Mouse (Mus musculus) hindbrain, embryonic 12.5 days (tissue): ENCODE measurements at regions not wholly inside any gene's neighbourhood (a gene's known extent, or its start where the extent isn't known, plus 50 kb on each side); places are given as distances from the start of the nearest gene placed in this dataset.

Experiments used
- ATAC-seq: fragments of 200-750 bp; cut with Nextera tagmentation; 2 replicates; pipeline ENCODE4 v1.8.0; 2017; ENCODE audit warnings: moderate TSS enrichment; ENCODE audit not compliant: low FRiP score
- H3K27ac ChIP-seq: fragments of 300-500 bp; sonication (generic); 2 replicates; pipeline ENCODE4 v1.5.1; 2016; ENCODE audit warnings: mild to moderate bottlenecking
- H3K27me3 ChIP-seq: fragments of 300-500 bp; sonication (generic); 2 replicates; pipeline ENCODE4 v1.6.1; 2016; ENCODE audit warnings: mild to moderate bottlenecking
- H3K36me3 ChIP-seq: fragments of 300-500 bp; sonication (generic); 2 replicates; pipeline ENCODE4 v1.6.1; 2016; ENCODE audit warnings: mild to moderate bottlenecking
- H3K4me1 ChIP-seq: fragments of 300-500 bp; sonication (generic); 2 replicates; pipeline ENCODE4 v1.6.1; 2016
- H3K4me2 ChIP-seq: fragments of 300-500 bp; sonication (generic); replicated peaks from 2 replicates; pipeline ENCODE4 v1.6.1; 2016; ENCODE audit warnings: mild to moderate bottlenecking
- H3K4me3 ChIP-seq: fragments of 300-500 bp; sonication (generic); 2 replicates; pipeline ENCODE4 v1.5.1; 2016; ENCODE audit warnings: mild to moderate bottlenecking
- H3K9ac ChIP-seq: fragments of 300-500 bp; sonication (generic); 2 replicates; pipeline ENCODE4 v1.6.1; 2016; ENCODE audit warnings: mild to moderate bottlenecking, moderate library complexity
- H3K9me3 ChIP-seq: fragments of 300-500 bp; sonication (generic); replicated peaks from 2 replicates; pipeline ENCODE4 v1.6.1; 2016; ENCODE audit warnings: mild to moderate bottlenecking
- WGBS: fragments of 180-500 bp; shearing (Covaris S2); methylation state at CpG from one replicate; pipeline ENCODE4 v1.1.7; 2016; 5-methylcytosine and 5-hydroxymethylcytosine counted together

- Histone ChIP-seq H3K4me2 (no peak overlapping the region), H3K27me3 (no peaks in the 10 kb centered on the region), H3K36me3 (no peaks in the 10 kb centered on the region), H3K9me3 (no peaks in the 10 kb centered on the region), H3K9ac (no peak overlapping the region), H3K27ac (no peak overlapping the region), H3K4me3 (no peak overlapping the region), H3K4me1 (peaks cover 7% of the 10 kb centered on the region)
- WGBS, result 93% methylated on average over 1 of the region's 1 CpGs
- no peak for ATAC-seq
These were observed 211.5 kb upstream of the Igfbp3 start for GRCm38 (mm10) chr11:7425233-7425632.

DNA sequence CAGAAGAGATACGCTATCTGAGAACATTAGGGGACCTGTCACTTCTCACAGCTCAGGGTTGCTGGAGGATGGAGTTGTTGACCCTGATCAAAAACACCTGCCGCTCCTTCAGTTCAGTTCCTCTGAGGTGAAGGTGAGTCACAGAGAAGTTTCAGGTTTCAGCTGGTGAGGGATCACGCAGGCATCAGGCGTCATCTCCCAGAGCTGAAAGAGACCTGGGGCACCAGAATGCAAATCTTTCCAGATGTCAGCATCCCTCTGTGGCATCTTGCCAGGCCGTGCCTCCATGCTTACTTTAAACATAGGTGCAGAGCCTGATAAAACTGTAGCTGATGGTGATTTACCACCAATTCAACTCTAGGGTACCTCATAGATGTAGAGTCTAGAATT is 210.4 kb upstream of the Igfbp3 start:
- 54% methylated on average over 5 of the region's 5 CpGs for WGBS

GRCm38 (mm10) chr11:7423276-7424081 is 209.8 kb upstream of the Igfbp3 start:
- 7% methylated on average over 13 of the region's 13 CpGs for WGBS

More for the DNA sequence above, 210.4 kb upstream of the Igfbp3 start:
- Histone ChIP-seq H3K4me1 (peaks cover 7% of the 10 kb centered on the region), H3K9ac (no peak overlapping the region), H3K9me3 (no peaks in the 10 kb centered on the region), H3K4me2 (no peak overlapping the region), H3K36me3 (no peaks in the 10 kb centered on the region), H3K4me3 (no peak overlapping the region), H3K27me3 (no peaks in the 10 kb centered on the region), H3K27ac (no peak overlapping the region)
- ATAC-seq, result no peak

GRCm38 (mm10) chr11:7412631-7413030 is 198.9 kb upstream of the Igfbp3 start:
- H3K4me3 ChIP-seq, result no peak overlapping the region
- no peak for ATAC-seq
- no peaks in the 10 kb centered on the region for H3K27me3 ChIP-seq
- 74% methylated on average over 3 of the region's 3 CpGs for WGBS
- no peak overlapping the region for H3K27ac ChIP-seq
- no peak overlapping the region for H3K9ac ChIP-seq
- no peaks in the 10 kb centered on the region for H3K9me3 ChIP-seq
- H3K4me2 ChIP-seq, result no peak overlapping the region
- no peaks in the 10 kb centered on the region for H3K4me1 ChIP-seq
- H3K36me3 ChIP-seq, result no peaks in the 10 kb centered on the region

More at GRCm38 (mm10) chr11:7423276-7424081, 209.8 kb upstream of the Igfbp3 start:
- Histone ChIP-seq H3K27me3 (no peaks in the 10 kb centered on the region), H3K9me3 (no peaks in the 10 kb centered on the region), H3K4me3 (no peak overlapping the region), H3K4me2 (peak overlapping the region; percentile 27), H3K4me1 (peaks cover 7% of the 10 kb centered on the region), H3K9ac (no peak overlapping the region), H3K36me3 (no peaks in the 10 kb centered on the region), H3K27ac (no peak overlapping the region)
- peak; percentile 54; the same call in 1 of the 2 replicates for ATAC-seq

DNA sequence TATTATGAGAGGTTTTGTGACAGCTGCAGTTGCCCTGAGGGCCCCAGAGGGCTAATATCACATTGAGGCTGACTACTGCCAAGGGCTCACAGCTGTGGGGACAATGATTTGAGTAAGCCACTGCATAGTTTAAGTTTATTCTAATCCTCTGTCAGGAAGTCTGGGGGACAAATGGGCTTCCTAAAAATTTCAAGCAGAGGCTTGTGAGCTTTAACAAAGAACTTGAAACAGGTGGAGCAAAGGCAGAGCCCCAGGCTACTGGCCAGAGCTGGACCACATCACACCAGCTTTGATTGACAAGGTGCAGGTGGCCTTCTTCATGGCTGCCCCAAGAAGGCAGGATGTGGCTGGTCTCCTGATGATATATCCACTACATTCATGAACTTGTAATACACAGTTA is 195.3 kb upstream of the Igfbp3 start:
- Histone ChIP-seq H3K9ac (no peak overlapping the region), H3K4me3 (no peak overlapping the region), H3K4me2 (no peak overlapping the region), H3K27ac (no peak overlapping the region), H3K27me3 (no peaks in the 10 kb centered on the region), H3K4me1 (no peaks in the 10 kb centered on the region), H3K36me3 (no peaks in the 10 kb centered on the region), H3K9me3 (no peaks in the 10 kb centered on the region)
- no peak for ATAC-seq

DNA sequence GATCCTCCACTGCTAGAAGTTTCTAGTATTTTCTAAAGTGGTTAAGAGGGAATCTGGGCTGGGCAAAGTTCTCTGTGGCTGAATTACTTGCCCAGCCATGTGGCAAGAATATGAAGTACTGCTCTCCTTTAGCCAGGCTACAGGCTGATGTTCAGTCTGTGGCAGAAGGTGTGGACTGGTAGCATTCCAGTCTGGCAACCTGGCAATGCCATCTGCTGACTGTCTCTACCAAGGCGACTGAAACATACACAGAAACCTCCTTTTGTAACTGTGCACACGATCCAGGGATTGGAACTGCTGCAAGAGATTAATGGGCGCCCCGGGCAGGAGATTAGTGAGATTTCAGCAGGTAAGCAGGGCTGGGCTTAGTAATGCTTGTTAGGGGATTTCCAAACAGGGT is 190.9 kb upstream of the Igfbp3 start:
- no peak overlapping the region for H3K27ac ChIP-seq
- H3K4me3 ChIP-seq, result no peak overlapping the region
- WGBS, result 88% methylated on average over 4 of the region's 4 CpGs
- no peak overlapping the region for H3K4me2 ChIP-seq
- H3K4me1 ChIP-seq, result no peaks in the 10 kb centered on the region
- H3K9ac ChIP-seq, result no peak overlapping the region
- H3K27me3 ChIP-seq, result no peaks in the 10 kb centered on the region
- no peaks in the 10 kb centered on the region for H3K9me3 ChIP-seq
- ATAC-seq, result no peak
- no peaks in the 10 kb centered on the region for H3K36me3 ChIP-seq

DNA sequence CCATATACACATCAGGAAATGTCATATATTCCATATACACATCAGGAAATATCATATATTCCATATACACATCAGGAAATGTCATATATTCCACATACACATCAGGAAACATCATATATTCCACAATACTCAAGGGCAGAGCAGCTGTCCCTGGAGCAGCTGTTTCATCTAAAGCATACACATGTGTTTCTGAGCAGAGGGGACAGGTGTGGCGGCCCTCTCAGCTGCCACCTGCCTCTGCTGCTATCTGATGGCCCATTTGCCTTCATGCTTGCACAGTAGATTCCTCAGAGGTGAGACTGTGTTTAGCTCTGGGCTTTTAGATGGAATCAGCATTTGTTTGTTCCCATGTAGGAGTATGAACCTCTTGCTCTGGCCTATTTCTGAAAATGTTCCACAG is 158.1 kb upstream of the Igfbp3 start:
- H3K9me3 ChIP-seq, result no peaks in the 10 kb centered on the region
- no peak overlapping the region for H3K4me3 ChIP-seq
- no peaks in the 10 kb centered on the region for H3K27me3 ChIP-seq
- no peak overlapping the region for H3K27ac ChIP-seq
- H3K4me1 ChIP-seq, result no peaks in the 10 kb centered on the region
- WGBS, result 84% methylated on average over 1 of the region's 1 CpGs
- no peak for ATAC-seq
- no peaks in the 10 kb centered on the region for H3K36me3 ChIP-seq
- no peak overlapping the region for H3K4me2 ChIP-seq
- H3K9ac ChIP-seq, result no peak overlapping the region

DNA sequence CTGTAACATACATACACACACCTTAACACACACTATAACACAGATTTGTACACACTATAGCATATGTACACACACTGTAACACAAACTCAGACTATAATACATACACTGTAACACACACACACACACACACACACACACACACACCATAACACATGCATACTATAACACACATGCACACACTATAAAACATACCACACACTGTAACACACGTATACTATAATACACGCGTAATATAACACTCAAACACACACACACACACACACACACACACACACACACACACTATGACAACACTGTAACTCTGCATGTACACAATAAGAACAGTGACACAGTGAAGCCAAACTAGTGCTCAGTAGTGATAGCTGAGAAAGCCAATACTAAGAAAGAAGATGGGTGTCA is 147.7 kb upstream of the Igfbp3 start:
- Histone ChIP-seq H3K27me3 (no peaks in the 10 kb centered on the region), H3K9ac (no peak overlapping the region), H3K36me3 (no peaks in the 10 kb centered on the region), H3K4me1 (no peaks in the 10 kb centered on the region), H3K4me3 (no peak overlapping the region), H3K9me3 (no peaks in the 10 kb centered on the region), H3K4me2 (no peak overlapping the region), H3K27ac (no peak overlapping the region)
- WGBS, result 91% methylated on average over 3 of the region's 3 CpGs
- no peak for ATAC-seq

DNA sequence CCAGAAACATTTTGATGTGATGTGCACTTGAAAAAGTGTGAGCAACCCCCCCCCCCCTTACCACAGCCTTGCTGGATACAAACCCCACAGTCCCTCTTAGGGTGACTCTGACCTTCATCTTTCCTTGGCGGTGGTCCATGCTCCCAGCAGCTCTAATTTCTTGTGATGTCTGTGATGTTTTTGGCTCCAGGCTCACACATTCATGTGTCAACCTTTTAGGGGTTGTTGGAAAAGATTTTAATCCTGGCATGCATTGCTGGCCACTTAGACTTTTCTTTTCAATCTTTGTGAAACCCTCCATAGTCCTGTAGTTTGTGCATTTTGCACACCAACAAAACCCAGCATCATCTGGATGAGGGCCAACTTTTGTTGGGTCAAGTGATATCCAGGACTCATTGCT is 134.9 kb upstream of the Igfbp3 start:
- no peak overlapping the region for H3K27ac ChIP-seq
- no peak overlapping the region for H3K4me3 ChIP-seq
- whole genome bisulfite sequencing, result 94% methylated on average over 1 of the region's 1 CpGs
- no peaks in the 10 kb centered on the region for H3K27me3 ChIP-seq
- H3K9me3 ChIP-seq, result no peaks in the 10 kb centered on the region
- H3K36me3 ChIP-seq, result no peaks in the 10 kb centered on the region
- H3K4me1 ChIP-seq, result no peaks in the 10 kb centered on the region
- no peak overlapping the region for H3K4me2 ChIP-seq
- H3K9ac ChIP-seq, result no peak overlapping the region
- no peak for ATAC-seq

DNA sequence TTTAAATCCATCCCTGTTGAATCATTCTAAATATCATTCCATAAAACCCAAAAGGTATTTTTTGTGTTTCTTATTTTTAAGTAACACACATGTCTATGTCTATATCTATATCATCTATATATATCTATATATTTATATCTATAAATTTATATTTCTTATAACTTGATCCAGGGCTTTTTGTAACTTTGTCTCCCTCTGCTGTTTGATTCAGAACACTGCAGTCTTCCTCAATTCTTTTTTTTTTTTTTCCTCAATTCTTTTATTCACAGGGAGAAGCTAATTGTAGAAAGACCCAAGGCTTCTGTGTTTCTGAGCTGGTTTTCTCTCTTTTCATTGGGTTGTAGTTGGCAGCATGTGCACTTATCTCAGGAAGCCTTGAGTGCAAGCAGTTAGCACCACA is 124.1 kb upstream of the Igfbp3 start:
- no peak for ATAC-seq
- Histone ChIP-seq H3K27me3 (no peaks in the 10 kb centered on the region), H3K36me3 (no peaks in the 10 kb centered on the region), H3K9ac (no peak overlapping the region), H3K27ac (no peak overlapping the region), H3K4me1 (no peaks in the 10 kb centered on the region), H3K9me3 (peaks cover 5% of the 10 kb centered on the region), H3K4me2 (no peak overlapping the region), H3K4me3 (no peak overlapping the region)

DNA sequence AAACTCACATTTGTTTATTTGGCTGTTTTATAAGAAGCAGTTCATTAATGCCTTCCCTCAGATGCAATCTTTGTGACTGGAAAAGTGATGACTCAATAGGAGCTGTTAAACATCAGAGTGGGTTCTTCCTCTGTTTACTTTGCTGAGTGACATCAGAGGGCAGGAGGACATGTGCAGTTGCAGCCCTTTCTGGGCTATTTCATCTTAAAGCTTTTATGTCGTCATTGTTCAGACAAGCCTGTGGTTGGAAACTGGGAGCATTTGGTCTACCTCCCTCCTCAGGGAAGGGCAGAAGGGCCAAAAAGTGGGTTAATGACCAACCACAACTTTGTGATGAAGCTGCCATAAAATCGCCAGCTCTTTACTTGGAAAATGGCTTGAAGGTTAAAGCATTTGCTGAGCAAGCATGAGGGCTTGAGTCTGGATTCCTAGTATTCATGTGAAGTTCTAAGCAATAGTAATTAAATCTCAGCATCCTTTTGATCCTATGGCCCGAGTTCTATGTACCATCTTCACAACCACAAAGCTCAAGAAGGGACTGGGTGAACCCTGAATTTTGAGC is 103.8 kb upstream of the Igfbp3 start:
- no peak for ATAC-seq
- Histone ChIP-seq H3K36me3 (no peaks in the 10 kb centered on the region), H3K4me3 (no peak overlapping the region), H3K4me2 (no peak overlapping the region), H3K9me3 (no peaks in the 10 kb centered on the region), H3K27ac (no peak overlapping the region), H3K4me1 (no peaks in the 10 kb centered on the region), H3K27me3 (no peaks in the 10 kb centered on the region), H3K9ac (no peak overlapping the region)
- 70% methylated on average over 3 of the region's 3 CpGs for WGBS

DNA sequence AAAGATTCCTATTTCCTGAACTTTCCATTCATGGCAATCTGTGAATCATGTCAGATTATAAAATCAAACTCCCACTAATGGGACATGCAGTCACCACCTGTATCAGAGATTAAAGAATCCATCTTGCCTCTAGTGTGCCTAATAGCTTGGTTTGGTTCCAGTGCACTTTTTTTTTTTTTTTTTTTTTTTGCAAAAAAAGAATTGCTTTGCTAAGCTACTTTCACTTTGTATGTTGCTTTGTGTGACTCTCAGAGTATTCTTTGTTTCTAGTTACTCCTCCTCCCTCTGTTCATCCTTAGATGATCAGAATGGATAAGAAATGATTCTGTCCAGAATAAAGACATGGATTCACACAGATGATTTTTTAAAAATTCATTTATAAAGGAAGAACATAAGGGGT is 82.5 kb upstream of the Igfbp3 start:
- H3K27ac ChIP-seq, result no peak overlapping the region
- ATAC-seq, result no peak

DNA sequence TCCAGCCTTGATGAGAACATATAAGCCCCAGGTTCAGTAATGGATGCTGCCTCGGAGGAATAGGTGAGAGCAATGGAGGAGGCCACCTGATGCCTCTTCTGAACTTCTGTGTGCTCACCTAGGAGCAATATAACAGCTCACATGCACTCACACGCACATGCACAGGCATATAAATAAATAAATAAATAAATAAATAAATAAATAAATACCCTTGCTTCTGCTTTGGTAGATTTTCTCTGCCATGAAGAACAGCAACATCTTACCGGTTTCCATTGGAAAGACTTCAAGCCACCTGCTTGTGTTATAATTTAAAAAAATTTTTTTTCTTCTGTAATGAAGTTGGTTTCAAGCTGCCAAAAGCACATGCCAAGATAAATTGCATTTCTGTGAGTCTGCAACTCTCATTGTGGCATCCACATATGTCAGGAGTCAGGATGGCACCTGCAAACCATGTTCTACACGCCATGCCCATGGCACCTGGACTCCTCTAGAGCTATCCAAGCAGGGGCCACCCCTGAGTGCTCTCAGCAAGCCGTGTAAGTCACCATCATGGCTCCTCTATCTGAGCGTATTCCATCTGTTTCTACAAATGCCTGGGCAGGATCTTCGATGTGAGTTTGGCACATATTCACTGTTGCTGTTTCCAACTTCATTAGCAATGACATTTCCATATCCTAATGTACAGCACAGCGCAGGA is 75.7 kb upstream of the Igfbp3 start:
- no peak for ATAC-seq
- 86% methylated on average over 8 of the region's 8 CpGs for WGBS
- H3K4me3 ChIP-seq, result no peak overlapping the region

More for the DNA sequence above, 82.5 kb upstream of the Igfbp3 start:
- no peak overlapping the region for H3K4me2 ChIP-seq
- H3K27me3 ChIP-seq, result no peaks in the 10 kb centered on the region
- no peaks in the 10 kb centered on the region for H3K9me3 ChIP-seq
- H3K4me3 ChIP-seq, result no peak overlapping the region
- H3K4me1 ChIP-seq, result no peaks in the 10 kb centered on the region
- H3K9ac ChIP-seq, result no peak overlapping the region
- no peaks in the 10 kb centered on the region for H3K36me3 ChIP-seq

More for the DNA sequence above, 75.7 kb upstream of the Igfbp3 start:
- no peak overlapping the region for H3K4me2 ChIP-seq
- no peaks in the 10 kb centered on the region for H3K27me3 ChIP-seq
- no peaks in the 10 kb centered on the region for H3K4me1 ChIP-seq
- no peaks in the 10 kb centered on the region for H3K9me3 ChIP-seq
- H3K9ac ChIP-seq, result no peak overlapping the region
- H3K27ac ChIP-seq, result no peak overlapping the region
- H3K36me3 ChIP-seq, result no peaks in the 10 kb centered on the region
